17 mouse cellular contexts compared by ENCODE assay signal in the genomic region with DNA sequence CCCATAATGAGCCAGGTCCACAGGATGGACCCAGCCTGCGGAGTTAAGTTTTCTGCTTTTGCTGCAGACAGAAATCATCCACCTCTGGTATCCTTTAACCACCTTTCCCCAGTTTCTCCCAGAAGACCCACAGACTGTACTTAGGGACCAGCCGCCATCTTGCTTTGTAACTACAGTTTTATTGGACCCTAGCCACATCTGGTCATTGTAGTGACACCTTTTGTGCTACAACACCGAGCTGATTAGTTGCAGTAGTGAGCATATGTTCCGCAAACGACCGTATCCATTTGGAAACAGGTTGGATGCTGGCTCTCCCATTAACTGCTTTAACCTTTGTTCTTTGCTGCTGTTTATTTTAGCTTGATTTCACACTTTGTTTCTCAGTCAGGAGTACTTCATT.
DNase-seq lines count a peak whose midpoint lies in the region; ATAC-seq and TF ChIP-seq lines count a peak whose summit lies in the region.
"Had no signal": no experiment of that assay in that cellular context is flagged by ENCODE, and none has a peak within 500 bp of the region (broad histone marks: within the 10 kb centered on the region; RNA-seq: fewer than 3 reads in every experiment).

No protein-coding gene starts in this region.

- TF ChIP-seq CTCF in midbrain, postnatal 0 days (IDR thresholded peaks at IDR 0.05), result no peak

- H3K27ac ChIP-seq in midbrain, embryonic 10.5 days (replicated peaks), result peak overlapping the region; percentile 61
- H3K27ac ChIP-seq in midbrain, postnatal 0 days (ENCODE audit: low read depth, low read length), result no peak overlapping the region
- no peak overlapping the region for H3K27ac ChIP-seq in embryonic facial prominence, embryonic 11.5 days (replicated peaks; ENCODE audit: low read depth, low read length)
- peak overlapping the region; percentile 55; the same call in 1 of the 2 replicates for H3K27ac ChIP-seq in hindbrain, embryonic 12.5 days
- peak overlapping the region; percentile 35; the same call in 1 of the 2 replicates for H3K27ac ChIP-seq in midbrain, embryonic 13.5 days
- no peak overlapping the region for H3K27ac ChIP-seq in heart, embryonic 12.5 days (ENCODE audit: poor library complexity, severe bottlenecking)

- ATAC-seq in midbrain, postnatal 0 days (ENCODE audit: low FRiP score), result no peak
- ATAC-seq in embryonic facial prominence, embryonic 11.5 days (replicated peaks; ENCODE audit: insufficient number of reproducible peaks, low FRiP score, low TSS enrichment, low read depth), result no peak
- ATAC-seq in hindbrain, embryonic 12.5 days (ENCODE audit: low FRiP score), result peak; percentile 29; the same call in 1 of the 2 replicates
- ATAC-seq in midbrain, embryonic 13.5 days, result no peak
- ATAC-seq in activated CD4-positive, CD25-positive, alpha-beta regulatory T cell, adult 4 months, result no peak
- ATAC-seq in heart, embryonic 12.5 days (ENCODE audit: insufficient number of reproducible peaks, low FRiP score), result no peak
- ATAC-seq: liver, postnatal 0 days; Patski had no signal

- DNase-seq in midbrain, embryonic 10.5 days (ENCODE audit: low spot score), result no peak
- DNase-seq in midbrain, postnatal 0 days (ENCODE audit: low spot score), result no peak
- DNase-seq in embryonic facial prominence, embryonic 11.5 days (ENCODE audit: low spot score), result peak; percentile 4
- DNase-seq in spleen, postnatal 14 days (ENCODE audit: low spot score in 2 of 2), result no peak
- DNase-seq: gastrocnemius, postnatal 14 days; kidney, adult 9 months; liver; liver, postnatal 0 days; lung, postnatal 14 days; thymus, postnatal 14 days had no signal

- no peak overlapping the region for H3K4me2 ChIP-seq in midbrain, postnatal 0 days (ENCODE audit: low read depth, low read length, poor library complexity, severe bottlenecking)
- no peak overlapping the region for H3K4me2 ChIP-seq in embryonic facial prominence, embryonic 11.5 days (ENCODE audit: low read depth, low read length)
- no peak overlapping the region for H3K4me2 ChIP-seq in hindbrain, embryonic 12.5 days (replicated peaks)
- no peak overlapping the region for H3K4me2 ChIP-seq in midbrain, embryonic 13.5 days (replicated peaks)
- H3K4me2 ChIP-seq in heart, embryonic 12.5 days, result no peak overlapping the region
- H3K4me2 ChIP-seq: heart, embryonic 11.5 days had no signal

- 85% methylated on average over 6 of the region's 6 CpGs for WGBS in midbrain, embryonic 10.5 days
- 63% methylated on average over 6 of the region's 6 CpGs for WGBS in midbrain, postnatal 0 days
- WGBS in embryonic facial prominence, embryonic 11.5 days, result 78% methylated on average over 6 of the region's 6 CpGs
- WGBS in hindbrain, embryonic 12.5 days, result 68% methylated on average over 6 of the region's 6 CpGs
- WGBS in midbrain, embryonic 13.5 days, result 70% methylated on average over 6 of the region's 6 CpGs
- WGBS in heart, embryonic 12.5 days, result 83% methylated on average over 6 of the region's 6 CpGs

- H3K4me1 ChIP-seq in midbrain, embryonic 10.5 days, result peaks cover 14% of the 10 kb centered on the region
- H3K4me1 ChIP-seq in midbrain, postnatal 0 days (ENCODE audit: insufficient read depth, low read length), result no peaks in the 10 kb centered on the region
- no peaks in the 10 kb centered on the region for H3K4me1 ChIP-seq in embryonic facial prominence, embryonic 11.5 days (ENCODE audit: control insufficient read depth, insufficient read depth, low read length)
- H3K4me1 ChIP-seq in hindbrain, embryonic 12.5 days, result peaks cover 10% of the 10 kb centered on the region
- peaks cover 11% of the 10 kb centered on the region for H3K4me1 ChIP-seq in midbrain, embryonic 13.5 days (replicated peaks)
- peaks cover 8% of the 10 kb centered on the region; the same call in 1 of the 2 replicates for H3K4me1 ChIP-seq in heart, embryonic 12.5 days (replicated peaks)
- H3K4me1 ChIP-seq: megakaryocyte, embryonic 14.5 days had no signal

- H3K9me3 ChIP-seq in midbrain, embryonic 10.5 days (replicated peaks), result no peaks in the 10 kb centered on the region; the same call in 1 of the 2 replicates
- no peaks in the 10 kb centered on the region for H3K9me3 ChIP-seq in midbrain, postnatal 0 days (ENCODE audit: low read length)
- H3K9me3 ChIP-seq in embryonic facial prominence, embryonic 11.5 days (replicated peaks; ENCODE audit: control insufficient read depth, low read length), result no peaks in the 10 kb centered on the region
- no peaks in the 10 kb centered on the region for H3K9me3 ChIP-seq in hindbrain, embryonic 12.5 days (replicated peaks)
- H3K9me3 ChIP-seq in midbrain, embryonic 13.5 days, result no peaks in the 10 kb centered on the region; the same call in 1 of the 2 replicates
- H3K9me3 ChIP-seq in heart, embryonic 12.5 days (replicated peaks), result no peaks in the 10 kb centered on the region

- H3K36me3 ChIP-seq in midbrain, embryonic 10.5 days, result no peaks in the 10 kb centered on the region
- no peaks in the 10 kb centered on the region for H3K36me3 ChIP-seq in midbrain, postnatal 0 days (ENCODE audit: insufficient read depth, low read length)
- H3K36me3 ChIP-seq in embryonic facial prominence, embryonic 11.5 days (replicated peaks; ENCODE audit: control insufficient read depth, insufficient read depth, low read depth, low read length), result no peaks in the 10 kb centered on the region
- no peaks in the 10 kb centered on the region for H3K36me3 ChIP-seq in hindbrain, embryonic 12.5 days
- no peaks in the 10 kb centered on the region for H3K36me3 ChIP-seq in midbrain, embryonic 13.5 days
- no peaks in the 10 kb centered on the region for H3K36me3 ChIP-seq in heart, embryonic 12.5 days

- H3K4me3 ChIP-seq in midbrain, embryonic 10.5 days, result no peak overlapping the region
- H3K4me3 ChIP-seq in midbrain, postnatal 0 days (ENCODE audit: low read depth, low read length), result no peak overlapping the region
- H3K4me3 ChIP-seq in embryonic facial prominence, embryonic 11.5 days (ENCODE audit: low read depth, low read length), result no peak overlapping the region
- H3K4me3 ChIP-seq in hindbrain, embryonic 12.5 days, result no peak overlapping the region
- no peak overlapping the region for H3K4me3 ChIP-seq in midbrain, embryonic 13.5 days (replicated peaks)
- no peak overlapping the region for H3K4me3 ChIP-seq in heart, embryonic 12.5 days
- H3K4me3 ChIP-seq: megakaryocyte, embryonic 14.5 days had no signal

- H3K9ac ChIP-seq in midbrain, postnatal 0 days (replicated peaks; ENCODE audit: low read length, poor library complexity, severe bottlenecking), result no peak overlapping the region
- no peak overlapping the region for H3K9ac ChIP-seq in embryonic facial prominence, embryonic 11.5 days (replicated peaks; ENCODE audit: low read length)
- no peak overlapping the region for H3K9ac ChIP-seq in hindbrain, embryonic 12.5 days
- no peak overlapping the region for H3K9ac ChIP-seq in midbrain, embryonic 13.5 days (replicated peaks)
- H3K9ac ChIP-seq in heart, embryonic 12.5 days, result no peak overlapping the region
- H3K9ac ChIP-seq: liver, postnatal 0 days had no signal

- H3K27me3 ChIP-seq in midbrain, embryonic 10.5 days (ENCODE audit: low read depth, poor library complexity, severe bottlenecking), result no peaks in the 10 kb centered on the region
- H3K27me3 ChIP-seq in midbrain, postnatal 0 days (ENCODE audit: insufficient read depth, low read length), result no peaks in the 10 kb centered on the region
- H3K27me3 ChIP-seq in embryonic facial prominence, embryonic 11.5 days (ENCODE audit: control insufficient read depth, insufficient read depth, low read length), result no peaks in the 10 kb centered on the region
- no peaks in the 10 kb centered on the region for H3K27me3 ChIP-seq in hindbrain, embryonic 12.5 days
- H3K27me3 ChIP-seq in midbrain, embryonic 13.5 days, result no peaks in the 10 kb centered on the region
- no peaks in the 10 kb centered on the region for H3K27me3 ChIP-seq in heart, embryonic 12.5 days (replicated peaks)
- H3K27me3 ChIP-seq: megakaryocyte, embryonic 14.5 days; Patski had no signal

Comparison
In these comparisons a context has a peak if more than half of its experiments do, and no peak if none do; other contexts are left out.
1. H3K27ac ChIP-seq: peak in midbrain, embryonic 10.5 days (single experiment), hindbrain, embryonic 12.5 days (single experiment) and midbrain, embryonic 13.5 days (single experiment); none in midbrain, postnatal 0 days (single experiment), embryonic facial prominence, embryonic 11.5 days (single experiment) and heart, embryonic 12.5 days (single experiment).